Mouse (Mus musculus) gastrocnemius, postnatal 36 days (tissue): ENCODE results near the gene Usp50. TPM values are rescaled to one million over a fixed set of nuclear protein-coding genes. Genes with fewer than 3 reads are reported as not detected.

ENCODE experiments used
- DNase-seq, 2 experiments: peaks; one replicate each; pipeline ENCODE4 v3.0.0; 2022
- intact Hi-C: fragments of 180-260 bp; cut with DNase I; formaldehyde crosslinking; loops from one replicate; pipeline ENCODE4 v1.15.1; 2025
- long read RNA-seq, 2 experiments: library from polyadenylated mRNA; stranded (forward); transcript quantifications; one replicate each; pipeline ENCODE4 v2.0.0; 2021
- total RNA-seq, 2 experiments: library from RNA; stranded (reverse); gene quantifications; 2 replicates each; pipeline ENCODE4 v1.2.3; 2021

Gene Usp50
- under 1 TPM; 0.32 to 0.33 TPM for total RNA-seq
- long read RNA-seq, experiment 1, partial matches to known transcripts, result 1 of 429 reads
- long read RNA-seq, experiment 1, other reads (novel, unspliced or antisense), result 428 of 429 reads
- long read RNA-seq, experiment 2, partial matches to known transcripts, result 0 of 704 reads
- long read RNA-seq, experiment 2, other reads (novel, unspliced or antisense), result 704 of 704 reads

GRCm38 (mm10) chr2:126783370-126783769 is at the start of gene Usp50:
Usp50 (minus strand) TSS chr2:126783470.
- intact Hi-C loops, result loop anchor here (5.0 kb wide), 1 partner anchor 186 kb away; no protein-coding TSS in a partner anchor
- DNase-seq, result no peak

GRCm38 (mm10) chr2:126817414-126817813 is 34.1 kb upstream of the Usp50 start:
- intact Hi-C loops, result no loop called here
- no peak for DNase-seq

- intact Hi-C loops, result no loop called here
- DNase-seq, result no peak
Observed at GRCm38 (mm10) chr2:126816644-126817347, 33.5 kb upstream of the Usp50 start.

GRCm38 (mm10) chr2:126815822-126816221 is 32.6 kb upstream of the Usp50 start:
- intact Hi-C loops, result no loop called here
- DNase-seq, result no peak

GRCm38 (mm10) chr2:126801980-126802379 is 18.7 kb upstream of the Usp50 start:
- no peak for DNase-seq
- intact Hi-C loops, result no loop called here

- intact Hi-C loops, result no loop called here
- DNase-seq, result no peak
Observed at GRCm38 (mm10) chr2:126798455-126798854, 15.2 kb upstream of the Usp50 start.

- DNase-seq, result no peak
- intact Hi-C loops, result no loop called here
Observed at GRCm38 (mm10) chr2:126795708-126796107, 12.4 kb upstream of the Usp50 start.

GRCm38 (mm10) chr2:126792611-126793010 is 9.3 kb upstream of the Usp50 start:
- no peak for DNase-seq
- intact Hi-C loops, result loop anchor here (5.0 kb wide), 1 partner anchor 40 kb away; no protein-coding TSS in a partner anchor

- intact Hi-C loops, result no loop called here
Observed at GRCm38 (mm10) chr2:126787721-126788342, 4.6 kb upstream of the Usp50 start.

GRCm38 (mm10) chr2:126782433-126782832 is 837 bp downstream of the Usp50 start:
- intact Hi-C loops, result loop anchor here (5.0 kb wide), 1 partner anchor 185 kb away; no protein-coding TSS in a partner anchor
- DNase-seq, result peak in 1 of 2 experiments; percentile 50

More at GRCm38 (mm10) chr2:126787721-126788342, 4.6 kb upstream of the Usp50 start:
- DNase-seq, result no peak

- DNase-seq, result no peak
- intact Hi-C loops, result loop anchor here (5.0 kb wide), 1 partner anchor 184 kb away; no protein-coding TSS in a partner anchor
Observed at GRCm38 (mm10) chr2:126781478-126781877, 1.8 kb downstream of the Usp50 start.

- intact Hi-C loops, result loop anchor here (5.0 kb wide), 1 partner anchor 183 kb away; no protein-coding TSS in a partner anchor
- no peak for DNase-seq
Observed at GRCm38 (mm10) chr2:126780286-126780685, 3.0 kb downstream of the Usp50 start.

- intact Hi-C loops, result no loop called here
- DNase-seq, result no peak
Observed at GRCm38 (mm10) chr2:126778806-126779205, 4.5 kb downstream of the Usp50 start.

GRCm38 (mm10) chr2:126776416-126776815 is 6.9 kb downstream of the Usp50 start:
- DNase-seq, result no peak
- intact Hi-C loops, result no loop called here

- no peak for DNase-seq
- intact Hi-C loops, result no loop called here
Observed at GRCm38 (mm10) chr2:126775951-126776350, 7.3 kb downstream of the Usp50 start.

GRCm38 (mm10) chr2:126772217-126772616 is 11.1 kb downstream of the Usp50 start:
- DNase-seq, result no peak
- intact Hi-C loops, result no loop called here

GRCm38 (mm10) chr2:126769431-126770181 is 13.7 kb downstream of the Usp50 start:
- DNase-seq, result no peak
- intact Hi-C loops, result no loop called here

- no peak for DNase-seq
- intact Hi-C loops, result no loop called here
Observed at GRCm38 (mm10) chr2:126768194-126768593, 15.1 kb downstream of the Usp50 start.

GRCm38 (mm10) chr2:126767599-126767998 is 15.7 kb downstream of the Usp50 start:
- intact Hi-C loops, result no loop called here
- DNase-seq, result no peak

GRCm38 (mm10) chr2:126765867-126766582 is 17.2 kb downstream of the Usp50 start:
- intact Hi-C loops, result no loop called here
- no peak for DNase-seq
